8 mouse cellular contexts compared by ENCODE assay signal in genomic region chr11:107914634-107915226, GRCm38 (mm10). TPM values are rescaled to one million over a fixed set of nuclear protein-coding genes. Genes with fewer than 3 reads are reported as not detected.
DNase-seq lines count a peak whose midpoint lies in the region; ATAC-seq and TF ChIP-seq lines count a peak whose summit lies in the region.

Gene Cacng5 (minus strand): TSS chr11:107915055.

- TF ChIP-seq CTCF in ES-Bruce4 (IDR thresholded peaks at IDR 0.05; ENCODE audit: low read depth, low read length), result no peak

- DNase-seq in heart, adult 11 months, result no peak
- DNase-seq in embryonic facial prominence, embryonic 11.5 days (ENCODE audit: low spot score), result peak; percentile 64
- peak; percentile 36 to 60 for DNase-seq in layer of hippocampus, postnatal 10 days (ENCODE audit: low spot score in 2 of 2)
- peak; percentile 76 for DNase-seq in midbrain, embryonic 14.5 days
- DNase-seq in MN1 (ENCODE audit: low spot score), result no peak
- DNase-seq in urinary bladder, postnatal 36 days (ENCODE audit: low spot score in 2 of 2), result no peak

- no peak within 1 kb of the TSS for H3K27ac ChIP-seq in heart, embryonic 13.5 days (replicated peaks)
- H3K27ac ChIP-seq in ES-Bruce4 (ENCODE audit: insufficient read depth, low read length), result no peak within 1 kb of the TSS
- no peak within 1 kb of the TSS for H3K27ac ChIP-seq in embryonic facial prominence, embryonic 11.5 days (replicated peaks; ENCODE audit: low read depth, low read length)
- H3K27ac ChIP-seq in midbrain, embryonic 14.5 days (replicated peaks; ENCODE audit: low read depth, low read length), result no peak within 1 kb of the TSS

- no peak for TF ChIP-seq EP300 in ES-Bruce4 (IDR thresholded peaks at IDR 0.05; ENCODE audit: insufficient read depth, low read depth, low read length)

- no peak for TF ChIP-seq POLR2A in ES-Bruce4 (IDR thresholded peaks at IDR 0.05; ENCODE audit: insufficient read depth, low read length)

- peak within 1 kb of the TSS; percentile 63 for H3K4me2 ChIP-seq in heart, embryonic 13.5 days
- H3K4me2 ChIP-seq in embryonic facial prominence, embryonic 11.5 days (ENCODE audit: low read depth, low read length), result peak within 1 kb of the TSS; percentile 54
- H3K4me2 ChIP-seq in midbrain, embryonic 14.5 days (ENCODE audit: low read length), result peak within 1 kb of the TSS; percentile 63

- 7% methylated on average over 36 of the region's 36 CpGs for WGBS in heart, embryonic 13.5 days
- WGBS in embryonic facial prominence, embryonic 11.5 days, result 6% methylated on average over 36 of the region's 36 CpGs
- WGBS in midbrain, embryonic 14.5 days, result 6% methylated on average over 36 of the region's 36 CpGs

- peaks cover under 1% of the 10 kb centered on the region; the same call in 1 of the 2 replicates for H3K9me3 ChIP-seq in heart, embryonic 13.5 days
- H3K9me3 ChIP-seq in ES-Bruce4 (replicated peaks; ENCODE audit: control insufficient read depth, insufficient read depth, low read length, poor library complexity, severe bottlenecking), result no peaks in the 10 kb centered on the region
- H3K9me3 ChIP-seq in embryonic facial prominence, embryonic 11.5 days (replicated peaks; ENCODE audit: control insufficient read depth, low read length), result no peaks in the 10 kb centered on the region
- H3K9me3 ChIP-seq in midbrain, embryonic 14.5 days (ENCODE audit: control insufficient read depth, low read length), result peaks cover under 1% of the 10 kb centered on the region; the same call in 1 of the 2 replicates

- peak within 1 kb of the TSS; percentile 39 for H3K4me3 ChIP-seq in heart, embryonic 13.5 days
- H3K4me3 ChIP-seq in ES-Bruce4 (ENCODE audit: low read depth, low read length), result peak within 1 kb of the TSS; percentile 73
- H3K4me3 ChIP-seq in embryonic facial prominence, embryonic 11.5 days (ENCODE audit: low read depth, low read length), result peak within 1 kb of the TSS; percentile 28
- peak within 1 kb of the TSS; percentile 39 for H3K4me3 ChIP-seq in midbrain, embryonic 14.5 days (replicated peaks; ENCODE audit: low read depth, low read length)

- ATAC-seq in heart, embryonic 13.5 days (ENCODE audit: extremely low read depth, insufficient number of reproducible peaks, low FRiP score, low TSS enrichment), result no peak
- ATAC-seq in embryonic facial prominence, embryonic 11.5 days (replicated peaks; ENCODE audit: insufficient number of reproducible peaks, low FRiP score, low TSS enrichment, low read depth), result peak; percentile 84
- ATAC-seq in midbrain, embryonic 14.5 days (ENCODE audit: low FRiP score, low TSS enrichment), result peak; percentile 61; the same call in 1 of the 2 replicates

- H3K27me3 ChIP-seq in heart, embryonic 13.5 days (replicated peaks), result peaks cover 67% of the 10 kb centered on the region
- H3K27me3 ChIP-seq in ES-Bruce4 (ENCODE audit: control insufficient read depth, insufficient read depth, low read length, poor library complexity, severe bottlenecking), result no peaks in the 10 kb centered on the region
- H3K27me3 ChIP-seq in embryonic facial prominence, embryonic 11.5 days (ENCODE audit: control insufficient read depth, insufficient read depth, low read length), result no peaks in the 10 kb centered on the region; the same call in 1 of the 2 replicates
- peaks cover 14% of the 10 kb centered on the region; the same call in 1 of the 2 replicates for H3K27me3 ChIP-seq in midbrain, embryonic 14.5 days (ENCODE audit: control insufficient read depth, insufficient read depth, low read length)

- H3K4me1 ChIP-seq in heart, embryonic 13.5 days, result 0 out of 2 replicates have a peak, but pooled peaks cover 5% of the 10 kb centered on the region
- H3K4me1 ChIP-seq in ES-Bruce4 (ENCODE audit: control insufficient read depth, insufficient read depth, low read length), result no peaks in the 10 kb centered on the region
- no peaks in the 10 kb centered on the region for H3K4me1 ChIP-seq in embryonic facial prominence, embryonic 11.5 days (ENCODE audit: control insufficient read depth, insufficient read depth, low read length)
- H3K4me1 ChIP-seq in midbrain, embryonic 14.5 days (ENCODE audit: control insufficient read depth, insufficient read depth, low read length), result peaks cover 13% of the 10 kb centered on the region

- no peaks in the 10 kb centered on the region for H3K36me3 ChIP-seq in heart, embryonic 13.5 days
- no peaks in the 10 kb centered on the region for H3K36me3 ChIP-seq in ES-Bruce4 (ENCODE audit: control insufficient read depth, insufficient read depth, low read length, poor library complexity, severe bottlenecking)
- H3K36me3 ChIP-seq in embryonic facial prominence, embryonic 11.5 days (replicated peaks; ENCODE audit: control insufficient read depth, insufficient read depth, low read depth, low read length), result no peaks in the 10 kb centered on the region
- H3K36me3 ChIP-seq in midbrain, embryonic 14.5 days (ENCODE audit: control insufficient read depth, insufficient read depth, low read length), result no peaks in the 10 kb centered on the region

- H3K9ac ChIP-seq in heart, embryonic 13.5 days, result no peak within 1 kb of the TSS; the same call in 1 of the 2 replicates
- peak within 1 kb of the TSS; percentile 36 for H3K9ac ChIP-seq in ES-Bruce4 (ENCODE audit: low read depth, poor library complexity, severe bottlenecking)
- H3K9ac ChIP-seq in embryonic facial prominence, embryonic 11.5 days (replicated peaks; ENCODE audit: low read length), result no peak within 1 kb of the TSS
- peak within 1 kb of the TSS; percentile 40 for H3K9ac ChIP-seq in midbrain, embryonic 14.5 days (replicated peaks; ENCODE audit: low read length)

RNA-seq across cellular contexts. Expression of gene Cacng5, which starts in this region (rescaled TPM):
- polyA plus RNA-seq in heart, embryonic 13.5 days (2015; fragmentation: Nextera tagmentation; extraction: Ambion mirVana), result 0.04 and 0.07 TPM in 2 replicates
- polyA plus RNA-seq in ES-Bruce4 (2011; ENCODE audit: insufficient read depth, insufficient read length, low read depth, missing spikeins), result 0.37 TPM in 2 replicates
- polyA plus RNA-seq in embryonic facial prominence, embryonic 11.5 days (2014; fragmentation: Nextera tagmentation; extraction: Ambion mirVana), result 0.52 and 0.55 TPM in 2 replicates
- 10 to 100 TPM; 18.6 to 21.1 TPM for total RNA-seq in layer of hippocampus, postnatal 10 days (2021)
- 7.6 and 8.4 TPM in 2 replicates for polyA plus RNA-seq in midbrain, embryonic 14.5 days (2014; fragmentation: Nextera tagmentation; extraction: Ambion mirVana)

Comparison
In these comparisons a context has a peak if more than half of its experiments do, and no peak if none do; other contexts are left out.
1. Peak in DNase-seq, ATAC-seq, H3K4me3 ChIP-seq and H3K4me2 ChIP-seq in embryonic facial prominence, embryonic 11.5 days; RNA of the gene not detected or under 1 TPM.
2. H3K9ac ChIP-seq: peak in ES-Bruce4 (single experiment) and midbrain, embryonic 14.5 days (single experiment); none in heart, embryonic 13.5 days (single experiment) and embryonic facial prominence, embryonic 11.5 days (single experiment).
3. DNase-seq: peak in layer of hippocampus, postnatal 10 days (2 of 2) and midbrain, embryonic 14.5 days (single experiment); none in heart, adult 11 months (single experiment), MN1 (single experiment) and urinary bladder, postnatal 36 days (0 of 2).
4. Peak in every context shown above with its lines, with median percentiles within 50 percentile points of each other: H3K4me2 ChIP-seq and H3K4me3 ChIP-seq.